Mouse (Mus musculus) v-Abl transformed pro-B cells (cell line): ENCODE data around the gene Nfkbiz.

Experiments
- in situ Hi-C, 2 experiments: fragments of 400-800 bp; cut with MboI; formaldehyde crosslinking; loops; one replicate each; pipeline ENCODE4 v1.15.1; 2025; ENCODE audit not compliant: unreplicated experiment in 2 of 2

The Nfkbiz gene

DNA sequence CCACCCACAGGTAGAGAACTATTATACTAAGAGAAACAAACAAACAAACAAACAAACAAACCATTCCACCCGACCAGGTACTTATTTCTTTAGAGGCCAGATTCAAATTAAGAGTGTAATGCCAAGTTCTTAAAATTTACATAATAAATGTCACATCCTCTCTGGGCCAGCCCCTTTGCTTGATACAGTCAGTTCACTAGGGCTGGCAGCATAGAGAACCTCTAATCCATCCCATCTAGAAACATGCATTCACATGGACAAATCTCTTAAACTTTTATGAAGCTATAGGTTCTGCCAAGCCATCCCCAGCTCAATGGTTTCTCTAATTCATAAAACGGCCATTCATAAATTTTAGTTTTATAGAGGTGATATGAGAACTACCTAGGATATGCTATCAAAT, 1.5 kb downstream of the Nfkbiz start:
- in situ Hi-C loops, result loop anchor here in 1 of 2 experiments (10.0 kb wide), 1 partner anchor 202 kb away; no protein-coding TSS in a partner anchor

DNA sequence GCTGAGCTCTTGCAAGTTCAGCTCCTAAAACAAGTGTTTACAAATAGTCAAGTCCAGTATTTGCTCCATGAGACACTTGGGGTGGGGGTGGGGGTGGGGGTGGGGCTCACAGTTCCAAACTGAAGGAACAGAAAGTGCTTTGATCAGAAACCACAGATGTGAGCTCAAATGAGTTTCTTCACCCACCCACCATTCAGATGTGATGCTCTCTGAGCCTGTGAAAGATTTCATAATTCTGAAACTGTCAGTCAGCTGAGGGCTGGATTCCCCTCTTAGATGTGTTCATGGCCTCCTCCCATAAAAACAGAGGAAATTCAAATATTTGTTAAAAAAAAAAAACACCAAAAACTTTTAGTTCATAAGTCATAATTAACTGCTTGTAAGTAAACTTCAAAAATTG, 2.9 kb downstream of the Nfkbiz start:
- in situ Hi-C loops, result loop anchor here in 1 of 2 experiments (10.0 kb wide), 1 partner anchor 201 kb away; no protein-coding TSS in a partner anchor

DNA sequence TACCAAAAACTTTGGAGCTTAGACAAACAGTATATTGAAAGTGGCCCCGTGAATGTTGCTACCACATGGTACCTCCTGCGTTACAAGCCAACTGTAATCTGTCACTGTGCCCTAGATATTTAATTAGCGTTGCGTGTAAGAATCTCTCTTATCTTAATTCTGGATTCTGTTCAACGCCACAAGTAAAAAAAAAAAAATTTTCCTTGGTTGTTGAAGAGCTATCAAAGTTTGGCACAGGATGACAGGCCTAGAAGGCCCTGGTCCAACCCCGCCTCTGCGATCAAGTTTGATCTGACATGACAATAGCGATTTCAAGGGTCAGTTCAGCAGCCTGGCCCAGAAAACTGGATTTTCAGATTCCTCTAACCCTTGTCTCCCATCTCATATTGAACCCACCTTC, 6.1 kb downstream of the Nfkbiz start:
- in situ Hi-C loops, result loop anchor here in 1 of 2 experiments (10.0 kb wide), 1 partner anchor 198 kb away; no protein-coding TSS in a partner anchor

DNA sequence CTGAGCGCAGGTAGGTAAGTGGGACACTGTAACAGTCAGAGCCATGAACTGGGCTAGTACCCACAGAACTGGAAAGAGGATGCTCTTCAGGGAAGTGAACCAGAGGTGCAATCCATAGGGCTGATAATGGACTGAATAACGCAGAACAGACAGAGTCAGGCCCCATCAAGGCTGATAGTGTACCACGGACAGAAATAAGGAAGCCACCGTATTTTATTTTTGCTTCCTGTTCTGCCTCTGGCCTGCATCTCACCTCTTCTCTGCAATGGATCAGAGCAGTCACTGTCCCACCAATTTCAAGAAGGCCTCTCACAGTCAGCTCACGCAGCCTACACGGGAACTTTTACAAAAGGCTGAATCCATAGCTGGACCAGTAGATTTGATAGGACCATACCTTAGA, 6.7 kb downstream of the Nfkbiz start:
- in situ Hi-C loops, result loop anchor here in 1 of 2 experiments (10.0 kb wide), 1 partner anchor 197 kb away; no protein-coding TSS in a partner anchor

DNA sequence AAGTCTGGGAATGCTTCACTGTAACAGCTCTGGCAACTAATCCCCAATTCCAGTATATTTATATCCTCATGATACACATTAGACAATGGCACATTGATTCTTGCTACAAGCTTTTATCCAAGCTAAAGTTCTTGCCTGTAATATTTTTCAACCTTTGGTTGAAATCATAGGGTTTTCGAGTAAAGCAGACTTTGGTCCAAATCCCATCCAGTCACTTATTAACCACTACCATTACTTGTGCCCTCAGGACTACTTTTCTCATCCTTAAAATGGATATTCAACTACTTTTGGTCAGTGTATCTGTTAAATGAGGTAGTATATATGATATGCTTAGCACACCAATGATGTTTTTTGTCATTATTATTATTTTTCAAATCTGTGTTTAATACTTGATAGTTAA, 7.2 kb downstream of the Nfkbiz start:
- in situ Hi-C loops, result loop anchor here in 1 of 2 experiments (10.0 kb wide), 1 partner anchor 197 kb away; no protein-coding TSS in a partner anchor

DNA sequence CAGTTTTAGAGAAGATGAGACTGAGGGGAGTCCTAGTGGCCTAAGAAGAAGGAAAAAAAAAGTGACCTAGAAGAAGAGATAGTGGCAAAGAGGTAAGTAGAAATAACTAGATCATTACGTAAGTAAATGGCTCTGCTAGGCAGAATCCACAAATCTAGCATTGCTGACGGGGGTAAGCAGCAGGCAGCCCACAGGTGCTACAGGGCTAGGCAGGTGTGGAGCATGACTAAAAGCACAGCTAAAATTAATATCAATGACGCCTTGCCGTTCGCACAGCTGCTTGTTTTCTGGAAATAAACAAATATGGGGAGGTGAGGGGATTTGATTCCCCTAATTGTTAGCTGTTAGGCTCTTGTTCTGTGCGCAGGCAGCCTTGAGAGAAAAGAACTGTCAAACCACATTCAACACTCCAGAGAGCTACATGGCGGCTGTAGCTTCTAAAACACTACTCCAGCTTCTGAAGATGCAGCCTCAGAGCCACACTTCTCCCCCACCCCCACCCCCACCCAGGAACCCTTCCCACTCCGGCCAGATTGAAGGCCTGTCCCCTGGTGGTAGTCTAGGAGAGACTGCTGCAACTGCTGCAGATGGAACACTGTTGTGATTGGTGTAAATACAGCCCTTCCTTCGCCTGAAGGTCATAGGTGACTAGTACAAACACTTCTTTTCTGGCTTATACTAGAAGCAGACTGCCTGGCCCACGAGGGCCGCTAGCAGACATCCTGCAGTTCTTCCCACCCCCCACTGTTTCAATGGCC, 15.1 kb downstream of the Nfkbiz start:
- in situ Hi-C loops, result no loop called here

DNA sequence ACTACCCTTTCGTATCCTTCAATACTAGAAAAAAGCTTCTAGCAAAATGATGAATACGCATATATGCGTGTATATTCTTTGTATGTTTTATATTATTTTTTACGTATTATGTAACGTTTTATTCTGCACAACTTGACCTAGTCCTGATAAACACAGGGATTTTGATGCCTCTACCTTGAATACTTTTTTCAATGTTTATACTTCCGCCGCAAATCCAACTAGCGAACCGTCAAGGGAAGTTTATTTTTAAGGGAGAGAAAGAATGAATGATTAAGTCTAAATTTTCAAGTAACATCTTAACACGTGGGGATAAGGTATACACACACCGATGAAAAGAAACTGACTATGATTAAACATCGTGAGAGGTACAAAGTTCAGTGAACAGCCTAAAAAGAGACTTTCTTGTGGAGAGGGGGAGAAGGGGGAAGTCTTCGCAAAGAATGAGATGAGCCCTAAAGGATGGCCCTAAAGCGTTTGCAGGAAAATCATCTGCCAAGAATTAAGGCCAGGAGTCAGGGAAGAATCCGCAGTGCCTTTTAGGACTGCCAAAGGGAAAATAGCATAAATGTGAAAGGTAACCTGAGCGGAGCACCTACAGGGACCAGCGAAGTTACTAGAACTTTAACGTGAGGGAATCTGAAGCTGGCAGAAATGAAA, 15.8 kb downstream of the Nfkbiz start:
- in situ Hi-C loops, result no loop called here

DNA sequence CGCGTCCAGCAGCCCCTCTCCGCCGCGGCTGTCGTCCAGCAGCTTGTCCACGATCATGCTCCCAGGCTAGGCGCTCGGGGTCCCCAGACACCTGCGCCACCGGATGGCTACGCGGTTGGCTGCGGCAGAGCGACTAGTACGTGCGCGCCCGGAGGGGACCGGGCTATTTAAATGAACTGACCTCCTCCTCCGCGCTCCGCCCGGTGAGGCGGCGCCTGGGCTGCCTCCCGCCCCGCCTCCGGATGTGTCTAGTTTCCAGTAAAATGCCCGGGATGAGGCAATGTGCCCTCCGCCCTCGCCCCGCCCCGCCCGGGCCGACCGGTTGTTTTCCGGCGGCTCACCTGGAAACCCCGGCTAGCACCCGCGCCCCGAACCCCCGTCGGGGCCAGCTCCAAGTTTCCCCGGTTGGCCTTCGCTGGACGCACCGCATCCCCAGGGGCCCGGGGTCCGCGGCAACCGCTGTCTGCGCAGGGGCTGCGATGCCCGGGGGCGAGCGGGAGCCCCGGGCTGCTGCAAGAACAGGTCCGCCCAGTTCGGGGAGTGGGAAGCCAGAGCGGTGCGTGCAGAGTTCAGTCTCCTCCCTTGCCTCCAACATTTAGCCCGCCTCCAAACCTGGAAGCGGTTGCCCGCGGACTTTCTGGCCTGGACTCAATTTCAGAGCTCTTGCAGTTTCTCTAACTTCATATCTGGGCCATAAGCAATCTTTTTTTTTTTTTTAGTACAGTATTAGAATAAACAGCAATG, 16.5 kb downstream of the Nfkbiz start:
- in situ Hi-C loops, result no loop called here

DNA sequence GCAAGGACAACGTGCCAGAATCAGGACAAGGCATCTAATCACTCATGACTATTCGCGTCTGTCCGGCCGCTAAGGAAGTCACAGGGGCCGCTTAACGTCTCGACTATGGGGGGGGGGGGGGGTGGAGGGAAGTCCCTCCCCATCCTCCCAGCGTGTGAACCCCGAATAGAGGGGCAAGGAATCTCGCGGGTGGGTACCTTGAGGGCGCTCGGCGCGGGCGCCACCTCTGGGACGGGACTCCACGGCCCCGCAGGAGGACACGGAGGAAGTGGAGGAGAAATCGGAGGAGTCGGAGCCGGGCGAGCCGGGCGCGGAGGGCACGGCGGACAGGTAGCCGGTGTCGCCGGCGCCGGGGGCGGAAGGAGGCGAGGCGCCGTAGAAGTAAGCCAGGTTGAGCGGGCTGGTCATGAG, 17.1 kb downstream of the Nfkbiz start:
- in situ Hi-C loops, result no loop called here

DNA sequence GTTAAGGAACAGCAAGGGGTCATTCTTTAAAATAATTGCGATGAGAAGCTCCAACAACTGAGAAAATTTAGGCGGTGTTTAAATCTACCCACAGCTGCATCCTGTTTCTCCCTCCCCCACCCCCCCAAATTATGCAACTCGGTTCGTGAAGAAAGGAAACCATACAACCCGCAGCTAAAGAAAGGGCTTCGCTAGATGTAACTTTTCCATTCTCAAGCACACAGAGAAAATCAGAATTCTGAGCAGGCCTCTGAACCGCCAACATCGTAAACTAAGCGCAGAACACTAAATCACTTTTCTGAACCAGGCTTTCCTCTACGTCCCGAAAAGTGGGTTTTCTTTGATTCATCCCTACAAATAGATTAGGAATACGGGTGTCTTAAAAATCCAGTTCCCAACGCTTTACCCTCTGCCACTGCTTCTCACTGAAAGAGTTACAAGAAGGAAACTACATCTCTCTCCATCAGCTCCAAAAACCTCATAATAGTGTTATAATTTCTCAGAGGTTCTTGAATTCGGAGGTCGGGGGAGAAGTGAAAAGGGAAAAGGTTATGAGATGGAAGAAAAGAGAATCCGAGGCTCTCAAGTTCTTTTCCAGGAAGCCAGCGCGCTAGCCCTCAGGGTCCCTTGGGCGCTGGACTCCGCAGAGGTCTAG, 17.7 kb downstream of the Nfkbiz start:
- in situ Hi-C loops, result no loop called here

DNA sequence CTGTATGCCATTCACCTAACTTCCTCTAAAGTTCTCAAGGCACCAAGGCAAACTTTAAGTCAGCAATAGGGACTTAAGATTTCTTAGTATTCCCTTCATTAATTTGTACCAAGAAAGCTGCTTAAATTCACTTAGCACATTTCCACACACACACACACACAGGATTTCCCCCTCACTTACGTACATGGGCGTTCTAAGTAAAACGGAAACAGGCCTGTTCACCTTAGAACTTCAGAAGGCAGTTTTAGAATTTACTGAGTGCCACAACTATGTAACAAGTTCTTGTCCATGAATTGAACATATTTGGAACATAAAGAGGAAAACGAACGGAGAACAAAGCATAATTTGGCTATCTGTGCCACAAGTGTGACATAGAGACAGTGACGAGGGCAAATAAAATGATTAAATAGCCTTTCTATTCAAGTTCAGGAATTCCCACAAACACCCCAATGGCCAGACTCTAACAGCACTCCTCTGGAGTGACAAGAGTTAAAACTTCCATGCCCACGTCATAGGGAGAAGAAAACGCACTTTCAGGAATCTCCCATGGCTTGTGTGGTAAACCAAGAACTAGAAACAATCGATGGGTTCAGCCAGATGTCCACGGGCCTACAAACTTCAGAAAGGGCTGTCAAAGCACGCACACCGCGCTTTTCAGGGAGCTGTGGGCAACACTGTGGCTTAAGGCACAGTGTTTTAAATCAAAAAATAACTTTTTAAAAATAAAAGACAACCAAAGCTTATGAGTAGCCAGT, 18.4 kb downstream of the Nfkbiz start:
- in situ Hi-C loops, result no loop called here

DNA sequence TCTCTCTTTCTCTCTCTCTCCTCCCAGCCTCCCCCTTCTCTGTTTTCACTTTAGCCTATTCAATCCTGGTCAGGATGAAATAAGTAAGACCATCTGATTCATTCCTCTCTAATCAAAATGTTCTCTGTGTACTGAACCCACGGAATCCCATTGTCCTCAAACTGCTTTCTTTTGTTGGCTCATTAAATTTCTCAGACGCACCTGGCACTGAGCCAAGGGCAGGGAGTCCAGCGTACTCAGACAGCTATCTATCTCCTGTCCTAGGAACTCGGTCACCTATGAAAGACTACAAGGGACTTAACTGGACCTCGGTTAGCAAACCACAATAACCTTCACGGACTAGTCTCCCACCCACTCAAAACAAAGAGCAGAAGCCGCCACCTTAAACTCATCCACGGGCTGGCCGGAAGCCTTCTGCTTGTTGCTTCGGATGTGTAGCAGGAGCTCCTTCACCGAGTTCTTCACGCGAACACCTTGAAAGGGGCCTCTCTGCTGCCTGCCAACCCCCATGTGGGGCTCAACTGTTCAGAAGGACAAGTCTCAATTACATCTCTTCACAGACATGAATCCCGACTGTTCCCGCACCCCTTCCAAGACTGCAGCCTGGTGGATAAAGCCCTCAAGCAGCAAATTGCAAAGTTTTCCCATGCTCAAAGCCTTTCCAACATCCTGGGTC, 19.4 kb downstream of the Nfkbiz start:
- in situ Hi-C loops, result no loop called here

DNA sequence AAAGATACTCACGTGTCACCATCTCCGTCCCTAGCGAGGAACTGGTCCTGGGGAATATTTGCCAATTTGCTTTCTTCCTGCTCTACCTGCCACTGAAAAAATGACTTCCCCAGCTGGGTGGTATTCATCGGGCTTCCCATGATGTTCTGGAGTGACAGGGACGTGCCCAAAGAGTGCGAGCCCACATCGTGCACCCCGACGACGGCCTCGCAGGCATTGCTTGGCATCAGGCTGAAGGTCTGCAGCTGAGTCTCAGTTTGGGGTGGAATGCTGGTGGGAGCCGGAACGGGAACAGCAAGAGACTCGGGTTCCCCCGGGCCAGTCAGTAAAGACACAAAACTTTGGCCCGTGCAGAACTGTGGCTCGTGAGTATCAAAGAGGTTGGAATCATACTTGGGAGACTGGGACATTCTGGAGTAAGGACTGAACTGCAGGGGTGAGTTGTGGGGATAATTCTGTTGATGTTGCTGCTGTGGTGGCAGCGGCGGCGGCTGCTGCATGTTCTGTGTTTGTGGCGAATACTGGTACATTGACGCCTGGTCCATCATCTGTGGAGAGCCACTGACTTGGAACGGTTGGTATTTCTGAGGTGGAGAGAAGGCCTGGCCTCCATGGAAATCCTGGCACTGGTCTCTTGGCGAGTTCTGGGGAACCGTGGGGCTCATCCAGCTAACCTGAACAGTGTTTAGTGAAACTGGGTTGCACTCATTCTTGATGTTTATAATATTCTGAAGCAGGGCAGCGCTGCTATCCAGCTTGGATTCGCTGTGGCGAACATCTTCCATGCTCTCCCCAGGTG, 20.8 kb downstream of the Nfkbiz start:
- in situ Hi-C loops, result no loop called here

DNA sequence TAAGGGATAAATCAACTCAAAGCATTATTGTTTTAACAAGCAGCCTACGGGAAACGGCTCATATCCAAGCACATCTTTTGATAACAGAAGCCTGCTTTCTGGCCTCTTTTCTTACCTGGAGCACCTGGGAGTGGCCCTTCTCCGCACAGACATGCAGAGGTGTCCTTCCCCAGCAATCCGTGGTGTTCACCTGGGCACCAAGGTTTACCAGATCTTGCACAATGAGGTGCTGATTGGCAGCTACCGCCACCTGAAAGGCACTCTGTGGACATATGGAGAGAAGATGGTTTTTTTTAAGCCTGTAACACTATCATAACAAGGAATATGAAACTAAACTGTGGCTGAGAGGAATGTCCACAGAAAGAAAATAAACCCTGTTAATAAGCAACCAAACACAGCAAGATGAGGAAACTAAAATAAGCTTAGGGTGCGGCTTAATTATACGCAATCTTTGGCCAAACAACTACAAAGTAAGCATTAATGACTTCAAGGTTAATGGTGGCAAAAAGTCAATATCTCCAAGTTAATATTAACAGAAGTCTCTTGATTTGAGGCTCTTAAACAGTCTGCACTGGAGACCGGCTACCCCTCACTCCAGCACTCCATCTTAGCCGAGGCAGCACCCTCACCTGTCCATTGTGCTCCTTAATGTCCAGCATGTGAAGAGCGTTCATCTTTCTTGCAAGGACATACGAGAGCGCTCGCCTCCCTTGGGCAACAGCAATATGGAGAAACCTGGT, 22.3 kb downstream of the Nfkbiz start:
- in situ Hi-C loops, result no loop called here

DNA sequence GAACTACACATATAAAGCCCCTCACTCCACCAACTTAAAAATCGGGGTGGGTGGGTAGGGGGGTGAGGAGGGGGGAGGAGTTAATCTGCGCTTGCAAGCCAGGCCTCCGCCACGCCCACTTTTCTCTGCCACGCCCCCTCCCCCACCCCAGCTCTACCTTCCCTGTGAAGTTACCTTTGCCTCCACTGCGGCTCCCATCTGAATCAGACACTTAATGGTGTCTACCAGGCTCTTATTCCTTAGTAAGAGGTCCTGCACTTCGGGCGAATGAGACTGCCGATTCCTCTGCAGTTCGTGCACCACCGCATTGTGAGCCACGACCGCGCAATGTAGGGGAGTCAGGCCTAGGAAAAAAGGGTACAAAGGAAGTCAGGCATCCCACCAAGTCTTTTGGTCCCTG, 23.2 kb downstream of the Nfkbiz start:
- in situ Hi-C loops, result no loop called here

DNA sequence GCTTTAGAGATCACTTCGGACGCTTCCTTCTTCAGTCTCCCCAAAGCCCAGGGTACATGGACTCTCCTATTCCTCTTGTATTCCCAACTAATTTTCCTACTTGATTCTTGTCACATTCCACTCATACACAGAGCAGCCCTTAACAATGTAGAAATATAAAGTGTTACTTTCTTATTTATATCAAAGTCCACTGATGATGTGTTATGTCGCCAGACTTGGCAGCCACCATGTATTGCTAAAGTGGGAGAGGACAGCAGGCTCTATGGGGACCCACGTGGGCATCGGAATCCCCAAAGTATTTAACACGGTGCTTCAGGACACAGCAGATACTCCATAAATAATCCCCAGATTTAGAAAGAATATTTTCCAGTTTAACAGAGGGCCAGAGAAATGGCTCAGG, 24.0 kb downstream of the Nfkbiz start:
- in situ Hi-C loops, result no loop called here

DNA sequence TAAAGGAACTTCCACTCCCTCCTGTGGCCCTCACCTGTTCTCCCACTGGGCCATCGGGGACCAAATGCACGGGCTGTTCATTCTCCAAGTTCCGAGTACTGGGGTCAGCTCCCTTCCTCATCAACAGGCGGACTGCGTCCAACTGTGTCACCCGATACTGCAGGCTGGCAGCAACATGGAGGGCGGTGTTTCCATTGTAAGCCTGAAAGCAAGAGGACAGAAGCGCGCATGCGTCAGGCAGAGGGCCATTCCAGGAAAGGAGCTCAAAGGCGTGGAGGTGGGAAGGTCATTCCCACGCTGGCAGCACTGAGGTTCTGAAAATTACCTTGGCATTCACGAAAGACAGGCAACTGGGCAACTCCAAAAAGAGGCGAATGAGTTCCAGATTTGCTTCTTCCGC, 24.8 kb downstream of the Nfkbiz start:
- in situ Hi-C loops, result no loop called here

DNA sequence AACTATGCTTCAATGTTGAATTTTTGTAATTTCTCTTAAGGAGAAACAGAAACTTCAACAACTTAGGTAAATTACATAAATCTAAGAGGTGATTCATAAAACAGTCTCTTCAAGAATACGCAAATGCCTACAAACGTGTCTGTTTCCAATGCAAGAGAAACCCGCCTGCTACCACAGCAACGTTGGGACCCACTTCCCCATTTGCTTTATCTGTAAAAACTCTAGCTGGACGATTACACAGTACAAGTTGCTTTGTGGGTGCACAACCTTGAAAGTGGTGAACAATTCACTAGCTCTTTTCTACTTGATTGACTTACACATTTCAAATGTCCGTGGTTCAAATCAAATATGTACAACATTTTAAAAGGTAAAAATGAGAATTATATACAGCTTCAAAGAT, 26.9 kb downstream of the Nfkbiz start:
- in situ Hi-C loops, result no loop called here
